Mouse (Mus musculus) ES-Bruce4 (cell line): Measurements from ENCODE around the gene 1700029J07Rik.

ENCODE experiments used
- CTCF ChIP-seq: IDR thresholded peaks from one replicate; pipeline ENCODE4 v1.8.1; 2011; ENCODE audit warnings: low read depth, low read length
- EP300 ChIP-seq: IDR thresholded peaks from 2 replicates; pipeline ENCODE4 v1.6.1; 2011; ENCODE audit warnings: low read depth, low read length; ENCODE audit not compliant: insufficient read depth

DNA sequence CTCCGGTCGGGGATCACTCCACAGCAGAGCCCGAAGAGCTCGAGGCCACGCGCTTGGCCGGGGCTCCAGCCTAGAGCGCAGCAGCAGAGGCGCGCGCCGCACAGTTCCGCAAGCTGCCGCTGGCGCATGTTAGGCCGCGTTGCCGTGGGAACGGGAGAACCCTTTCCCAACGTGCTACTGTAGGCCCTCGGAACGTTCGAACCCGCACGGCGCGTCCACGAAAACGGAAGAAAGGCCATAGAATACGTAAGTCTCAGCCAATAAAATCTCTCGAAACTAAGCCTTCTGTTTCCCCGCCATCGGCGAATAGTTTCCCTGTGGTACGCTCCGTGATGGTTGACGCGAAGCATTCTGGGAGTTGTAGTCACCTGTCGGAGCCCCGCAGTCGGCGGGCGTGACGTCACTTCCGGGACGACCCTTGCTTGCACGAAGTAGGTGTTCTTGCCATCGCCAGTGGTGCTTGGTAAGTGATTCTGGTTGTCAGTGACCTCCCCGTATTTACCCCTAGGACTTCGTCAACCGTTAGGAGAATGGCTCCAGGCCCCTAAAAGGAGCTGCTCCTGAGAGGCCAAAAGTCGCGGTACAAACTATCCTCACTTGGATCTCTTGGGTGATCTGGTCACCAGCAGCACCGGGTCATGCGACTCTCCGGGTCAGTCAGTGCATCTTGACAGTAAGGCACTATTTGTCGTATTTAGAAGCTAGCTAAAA lies at the start of gene 1700029J07Rik, which contains the start of gene Ufsp2:
- TF ChIP-seq CTCF (no peak), EP300 (no peak)
